Mouse (Mus musculus): Measurements from ENCODE around the gene Txnrd3. TPM values are rescaled to one million over a fixed set of nuclear protein-coding genes. Genes with fewer than 3 reads are reported as not detected.

Txnrd3 gene
- 16.1 and 26.5 TPM in 2 replicates for total RNA-seq (2017)

DNA sequence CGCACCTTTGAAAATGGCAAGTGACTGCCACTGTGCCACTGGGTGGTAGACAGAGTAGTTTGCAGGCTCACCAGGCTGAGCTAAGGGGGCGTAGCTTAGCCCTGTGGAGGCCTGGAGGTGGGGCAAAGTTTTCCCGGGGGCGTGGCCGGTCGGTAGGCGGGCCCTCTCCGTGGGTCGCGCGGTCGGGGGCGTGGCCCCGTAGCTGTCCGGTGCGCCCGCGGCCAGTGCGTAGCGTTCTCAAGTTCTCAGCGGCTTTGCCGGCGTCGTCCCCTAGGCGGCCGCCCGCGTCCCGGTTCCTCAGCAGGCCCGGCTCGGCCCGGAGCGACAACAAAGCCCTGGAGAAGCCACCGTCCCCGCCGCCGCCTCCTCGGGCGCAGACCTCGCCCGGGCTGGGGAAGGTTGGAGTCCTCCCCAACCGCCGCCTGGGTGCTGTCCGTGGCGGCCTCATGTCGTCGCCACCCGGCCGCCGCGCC lies at the start of gene Txnrd3:
TSS of gene Txnrd3 (plus strand) at position 191 of the 473 bp plus-strand sequence.
- ATAC-seq (replicated peaks in 1 of 2; ENCODE audit: insufficient read depth in 1 of 2, low FRiP score in 2 of 2, low TSS enrichment in 1 of 2, low read depth in 1 of 2, poor library complexity in 2 of 2, severe bottlenecking in 2 of 2), result peak; percentile 82 to 88

GRCm38 (mm10) chr6:89595018-89595776 lies 48.6 kb upstream of the Txnrd3 start, which contains the start of gene Chchd6:
Chchd6 (minus strand) TSS chr6:89595652.
- ATAC-seq (replicated peaks in 1 of 2; ENCODE audit: insufficient read depth in 1 of 2, low FRiP score in 2 of 2, low TSS enrichment in 1 of 2, low read depth in 1 of 2, poor library complexity in 2 of 2, severe bottlenecking in 2 of 2), result peak; percentile 99 to 100

GRCm38 (mm10) chr6:89595777-89596146 lies 48.0 kb upstream of the Txnrd3 start:
- no peak for ATAC-seq (replicated peaks in 1 of 2; ENCODE audit: insufficient read depth in 1 of 2, low FRiP score in 2 of 2, low TSS enrichment in 1 of 2, low read depth in 1 of 2, poor library complexity in 2 of 2, severe bottlenecking in 2 of 2)

DNA sequence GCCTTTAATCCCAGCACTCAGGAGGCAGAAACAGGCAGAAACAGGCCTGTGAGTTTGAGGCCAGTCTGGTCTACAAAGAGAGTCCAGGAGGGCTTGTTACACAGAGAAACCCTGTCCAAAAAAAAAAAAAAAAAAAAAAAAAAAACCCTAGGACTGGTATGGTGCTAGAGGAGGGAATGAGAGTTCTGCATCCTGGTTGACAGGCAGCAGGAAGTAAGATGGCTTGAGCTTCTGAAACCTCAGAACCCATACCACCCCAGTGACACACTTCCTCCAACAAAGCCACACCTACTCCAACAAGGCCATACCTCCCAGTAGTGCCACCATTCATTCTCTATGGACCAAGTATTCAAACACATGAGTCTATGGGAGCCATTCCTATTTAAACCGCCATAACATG lies 47.3 kb upstream of the Txnrd3 start:
- 0 out of 4 replicates have a peak, but pooled peaks of 1 of the 2 experiments have one; percentile 20 for ATAC-seq (replicated peaks in 1 of 2; ENCODE audit: insufficient read depth in 1 of 2, low FRiP score in 2 of 2, low TSS enrichment in 1 of 2, low read depth in 1 of 2, poor library complexity in 2 of 2, severe bottlenecking in 2 of 2)

DNA sequence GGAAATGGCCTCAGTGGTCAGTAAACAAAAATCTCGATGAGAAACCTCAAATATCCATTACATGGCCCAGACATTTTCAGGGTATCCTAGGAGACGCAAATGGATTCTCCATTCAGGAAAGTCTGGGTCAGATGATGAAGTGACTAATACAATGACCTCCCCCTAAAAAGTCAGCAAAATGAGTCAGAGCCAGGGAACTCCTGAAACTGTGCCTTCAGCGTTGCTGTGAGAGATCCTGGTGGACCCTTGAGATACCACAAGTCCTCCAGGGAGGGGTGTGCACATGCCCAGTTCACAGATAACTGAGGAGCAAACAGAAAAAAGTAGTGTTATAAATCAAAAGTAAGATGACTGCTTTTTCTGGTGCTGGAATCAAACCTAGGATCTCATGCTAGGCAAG lies 37.7 kb upstream of the Txnrd3 start:
- no peak for ATAC-seq (replicated peaks in 1 of 2; ENCODE audit: insufficient read depth in 1 of 2, low FRiP score in 2 of 2, low TSS enrichment in 1 of 2, low read depth in 1 of 2, poor library complexity in 2 of 2, severe bottlenecking in 2 of 2)

GRCm38 (mm10) chr6:89607999-89608398 lies 35.8 kb upstream of the Txnrd3 start:
- 0 out of 4 replicates have a peak, but pooled peaks of 1 of the 2 experiments have one; percentile 42 for ATAC-seq (replicated peaks in 1 of 2; ENCODE audit: insufficient read depth in 1 of 2, low FRiP score in 2 of 2, low TSS enrichment in 1 of 2, low read depth in 1 of 2, poor library complexity in 2 of 2, severe bottlenecking in 2 of 2)

GRCm38 (mm10) chr6:89613336-89614106 lies 30.3 kb upstream of the Txnrd3 start:
- ATAC-seq (replicated peaks in 1 of 2; ENCODE audit: insufficient read depth in 1 of 2, low FRiP score in 2 of 2, low TSS enrichment in 1 of 2, low read depth in 1 of 2, poor library complexity in 2 of 2, severe bottlenecking in 2 of 2), result 0 out of 4 replicates have a peak, but pooled peaks of 1 of the 2 experiments have one; percentile 32

DNA sequence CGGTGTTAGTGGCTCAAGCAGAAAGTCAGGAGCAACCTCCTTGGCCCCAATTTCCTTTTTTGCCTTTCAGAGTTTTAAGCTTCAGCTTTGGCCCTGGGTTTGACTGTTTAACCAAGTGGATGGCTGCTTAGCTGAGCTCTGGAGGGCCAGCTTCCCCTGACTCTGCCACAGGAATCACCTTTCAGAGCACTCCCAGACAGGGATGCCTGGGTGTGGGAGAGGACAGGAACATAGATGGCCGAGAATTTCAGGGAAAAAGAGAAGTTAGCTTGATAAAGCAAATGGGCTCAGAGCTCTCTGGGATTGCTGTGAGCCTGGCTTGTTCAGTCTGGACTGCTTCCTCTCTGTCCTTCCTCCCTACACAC lies 29.7 kb upstream of the Txnrd3 start:
- ATAC-seq (replicated peaks in 1 of 2; ENCODE audit: insufficient read depth in 1 of 2, low FRiP score in 2 of 2, low TSS enrichment in 1 of 2, low read depth in 1 of 2, poor library complexity in 2 of 2, severe bottlenecking in 2 of 2), result no peak

DNA sequence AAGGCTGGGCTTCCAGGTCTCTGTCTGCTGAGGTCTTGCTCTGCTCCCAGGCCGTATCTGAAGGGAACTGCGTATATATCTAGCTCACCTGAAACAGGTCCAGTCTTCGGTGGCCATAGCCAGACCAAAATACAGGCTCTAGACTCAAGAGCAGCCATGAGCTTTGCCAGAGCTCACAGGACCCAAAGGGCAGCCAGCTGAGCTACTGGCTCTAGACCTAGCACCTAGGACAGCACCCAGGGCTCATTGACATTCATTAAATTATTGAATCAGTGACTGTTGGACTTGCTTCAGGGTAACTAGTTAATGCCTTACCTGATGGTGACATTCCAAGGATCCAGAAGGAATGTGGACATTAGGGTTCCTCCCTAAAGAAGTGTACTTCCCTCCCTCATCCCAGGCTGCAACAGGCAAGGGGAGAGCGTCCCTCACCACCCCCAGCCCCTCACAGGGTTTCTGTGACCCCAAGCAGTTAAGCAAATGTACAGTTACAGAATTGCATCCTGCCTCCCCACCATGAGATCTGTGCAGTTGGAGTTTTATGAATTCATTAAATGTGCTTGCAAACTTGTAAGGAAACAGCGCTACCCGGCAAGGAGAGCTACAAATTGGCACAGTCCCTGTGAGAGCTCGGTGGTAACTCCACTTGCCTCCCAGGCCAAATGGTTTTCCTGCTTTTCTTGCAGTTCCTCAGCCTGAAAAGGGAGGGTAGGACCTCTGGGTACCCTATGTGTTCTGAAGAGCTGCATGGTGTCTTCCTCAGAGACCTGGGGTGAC lies 29.0 kb upstream of the Txnrd3 start:
- no peak for ATAC-seq (replicated peaks in 1 of 2; ENCODE audit: insufficient read depth in 1 of 2, low FRiP score in 2 of 2, low TSS enrichment in 1 of 2, low read depth in 1 of 2, poor library complexity in 2 of 2, severe bottlenecking in 2 of 2)

GRCm38 (mm10) chr6:89615373-89615755 lies 28.4 kb upstream of the Txnrd3 start:
- ATAC-seq (replicated peaks in 1 of 2; ENCODE audit: insufficient read depth in 1 of 2, low FRiP score in 2 of 2, low TSS enrichment in 1 of 2, low read depth in 1 of 2, poor library complexity in 2 of 2, severe bottlenecking in 2 of 2), result no peak

DNA sequence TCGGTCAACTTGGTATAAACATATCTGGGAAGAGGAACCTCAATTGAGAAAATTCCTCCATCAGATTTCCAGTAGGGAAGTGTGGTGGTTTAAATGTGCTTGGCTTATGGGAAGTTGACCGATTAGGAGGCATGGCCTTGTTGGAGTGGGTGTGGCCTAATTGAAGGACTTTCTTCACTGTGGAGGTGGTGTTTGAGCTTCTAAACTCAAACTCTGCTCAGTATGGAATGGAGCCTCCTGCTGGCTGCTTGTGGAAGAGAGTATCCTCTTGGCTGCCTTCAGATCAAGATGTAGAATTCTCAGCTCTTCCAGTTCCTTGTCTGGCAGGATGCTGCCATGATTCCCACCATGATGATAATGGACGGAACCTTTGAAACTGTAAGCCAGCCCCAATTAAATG lies 21.1 kb upstream of the Txnrd3 start:
- no peak for ATAC-seq (replicated peaks in 1 of 2; ENCODE audit: insufficient read depth in 1 of 2, low FRiP score in 2 of 2, low TSS enrichment in 1 of 2, low read depth in 1 of 2, poor library complexity in 2 of 2, severe bottlenecking in 2 of 2)

DNA sequence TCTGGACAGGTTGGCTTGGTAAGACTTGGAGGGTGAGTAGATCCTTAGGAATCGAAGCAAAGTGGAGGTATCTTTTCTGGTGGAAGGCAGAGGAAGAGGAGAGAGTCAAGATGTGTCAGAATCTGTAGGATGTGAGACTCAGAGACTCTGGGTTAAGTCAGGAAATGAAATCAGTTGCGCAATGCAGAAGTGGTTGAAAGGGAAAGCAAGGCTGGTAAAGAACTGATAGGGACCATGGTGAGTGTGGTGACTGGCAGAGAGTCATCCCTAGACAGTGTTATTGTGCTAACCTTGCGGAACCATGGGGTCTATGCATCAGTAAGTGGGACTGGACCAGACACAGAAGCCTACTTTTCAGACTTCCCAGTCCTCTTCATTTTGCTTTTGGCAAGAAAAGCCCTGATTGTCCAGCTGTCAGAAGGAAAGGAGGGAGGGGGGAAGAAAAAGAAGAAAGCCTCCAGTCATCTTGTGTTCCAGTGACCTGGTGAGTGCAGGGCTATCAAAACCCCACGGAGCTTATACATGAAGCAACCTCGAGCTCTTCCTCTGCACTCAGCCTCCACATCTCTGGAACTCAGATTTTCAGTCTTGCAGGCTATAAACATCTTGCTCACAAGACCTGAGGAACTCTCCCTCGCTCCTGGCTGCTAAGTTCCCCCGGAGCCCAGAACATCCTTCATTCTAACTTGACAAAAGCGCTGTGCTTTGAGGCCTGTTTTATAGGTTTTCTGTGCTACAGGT lies 15.6 kb upstream of the Txnrd3 start:
- ATAC-seq (replicated peaks in 1 of 2; ENCODE audit: insufficient read depth in 1 of 2, low FRiP score in 2 of 2, low TSS enrichment in 1 of 2, low read depth in 1 of 2, poor library complexity in 2 of 2, severe bottlenecking in 2 of 2), result peak; percentile 55 to 82

GRCm38 (mm10) chr6:89631809-89632562 lies 11.8 kb upstream of the Txnrd3 start:
- ATAC-seq (replicated peaks in 1 of 2; ENCODE audit: insufficient read depth in 1 of 2, low FRiP score in 2 of 2, low TSS enrichment in 1 of 2, low read depth in 1 of 2, poor library complexity in 2 of 2, severe bottlenecking in 2 of 2), result peak; percentile 83 to 84

DNA sequence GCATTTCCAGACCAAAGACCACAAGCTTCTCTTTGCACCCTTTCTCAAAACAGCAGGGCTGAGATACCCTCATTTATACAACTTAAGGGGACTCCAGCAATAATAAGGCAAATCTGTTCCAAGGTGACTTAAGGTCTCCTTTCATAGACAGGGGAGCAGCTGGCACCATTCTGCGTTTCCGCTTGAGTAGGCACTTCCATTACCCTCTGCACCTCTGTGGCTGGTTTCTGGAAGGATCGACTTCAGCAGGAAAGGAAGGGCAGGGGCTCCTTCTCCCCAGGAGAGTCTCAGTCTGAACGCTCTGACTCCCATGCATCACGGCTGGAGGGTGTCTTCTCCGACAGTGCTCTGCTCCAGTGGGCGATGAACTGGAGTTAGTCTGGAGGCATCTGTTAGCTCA lies 10.7 kb upstream of the Txnrd3 start:
- no peak for ATAC-seq (replicated peaks in 1 of 2; ENCODE audit: insufficient read depth in 1 of 2, low FRiP score in 2 of 2, low TSS enrichment in 1 of 2, low read depth in 1 of 2, poor library complexity in 2 of 2, severe bottlenecking in 2 of 2)

GRCm38 (mm10) chr6:89634400-89634799 lies 9.4 kb upstream of the Txnrd3 start:
- no peak for ATAC-seq (replicated peaks in 1 of 2; ENCODE audit: insufficient read depth in 1 of 2, low FRiP score in 2 of 2, low TSS enrichment in 1 of 2, low read depth in 1 of 2, poor library complexity in 2 of 2, severe bottlenecking in 2 of 2)

DNA sequence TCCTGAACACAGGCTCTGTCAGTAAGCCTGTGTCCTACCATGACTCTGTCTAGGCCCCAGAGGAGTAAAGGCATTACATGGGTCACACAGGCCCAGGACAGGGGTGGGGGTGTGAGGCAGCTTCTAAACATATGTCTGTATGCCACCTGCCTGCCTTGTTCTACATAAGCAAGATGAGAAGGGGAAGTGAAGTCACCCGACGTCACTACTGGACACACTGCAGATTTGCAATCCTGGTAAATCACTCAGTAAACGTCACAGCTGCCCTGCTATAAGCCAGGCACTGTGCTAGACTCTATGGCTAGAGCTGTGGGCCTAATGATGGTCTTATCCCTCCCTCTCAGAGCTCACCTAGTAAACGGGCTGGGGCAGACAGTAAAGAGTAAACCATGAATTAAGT lies 5.8 kb upstream of the Txnrd3 start:
- ATAC-seq (replicated peaks in 1 of 2; ENCODE audit: insufficient read depth in 1 of 2, low FRiP score in 2 of 2, low TSS enrichment in 1 of 2, low read depth in 1 of 2, poor library complexity in 2 of 2, severe bottlenecking in 2 of 2), result no peak
